Mouse (Mus musculus) left cerebral cortex, adult 8-10 months (tissue): ENCODE results near the gene Aamdc. TPM values are rescaled to one million over a fixed set of nuclear protein-coding genes. Genes with fewer than 3 reads are reported as not detected.

ENCODE experiments used
- DNase-seq, 2 experiments: peaks; one replicate each; pipeline ENCODE4 v3.0.0; 2022; ENCODE audit warnings: low spot score in 2 of 2
- total RNA-seq, 4 experiments: library from RNA; stranded (reverse); gene quantifications; 2 replicates each; pipeline ENCODE4 v1.2.4; 2022

The Aamdc gene
- total RNA-seq, 4 experiments from 2014 or later, result 34.5 to 41.7 (median 36.6) TPM

- DNase-seq, result no peak
Observed at GRCm38 (mm10) chr7:97519935-97520334, 59.4 kb downstream of the Aamdc start.

- DNase-seq, result no peak
Observed at GRCm38 (mm10) chr7:97514786-97515185, 64.5 kb downstream of the Aamdc start.

- no peak for DNase-seq
Observed at GRCm38 (mm10) chr7:97500555-97501209, 78.6 kb downstream of the Aamdc start.

Other genes starting within 250 kb of the Aamdc start
- 10 to 100 TPM; 19.3 to 25.4 (median 22.6) TPM for gene Usp35, start 247.5 kb downstream of the Aamdc start, total RNA-seq
- gene Kctd21, start 247.2 kb downstream of the Aamdc start, total RNA-seq, result 10 to 100 TPM; 11.9 to 14.0 (median 12.5) TPM
- 10 to 100 TPM in 2 of 4 experiments, 1 to 10 TPM in 2; 7.9 to 13.3 (median 11.2) TPM for gene Alg8, start 207.9 kb downstream of the Aamdc start, total RNA-seq
- 100 to 1,000 TPM; 222 to 234 (median 229) TPM for gene Ndufc2, start 179.5 kb downstream of the Aamdc start, total RNA-seq
- 10 to 100 TPM; 17.6 to 27.1 (median 20.5) TPM for gene Thrsp, start 161.8 kb downstream of the Aamdc start, total RNA-seq
- gene Kctd14, start 128.2 kb downstream of the Aamdc start, total RNA-seq, result 1 to 10 TPM; 4.3 to 4.5 (median 4.4) TPM
- 10 to 100 TPM; 26.8 to 41.5 (median 33.1) TPM for gene Ints4, start 98.5 kb downstream of the Aamdc start, total RNA-seq
- gene Rsf1, start 392 bp upstream of the Aamdc start, total RNA-seq, result 10 to 100 TPM; 42.3 to 50.3 (median 43.6) TPM
- gene Clns1a, start 117.1 kb upstream of the Aamdc start, total RNA-seq, result 10 to 100 TPM; 74.0 to 85.4 (median 80.9) TPM
- 10 to 100 TPM; 20.7 to 24.7 (median 22.6) TPM for gene Aqp11, start 158.8 kb upstream of the Aamdc start, total RNA-seq
- gene Pak1, start 209.0 kb upstream of the Aamdc start, total RNA-seq, result 100 to 1,000 TPM; 373 to 389 (median 377) TPM